Mouse (Mus musculus): ENCODE measurements around the gene Ercc2.

The Ercc2 gene

DNA sequence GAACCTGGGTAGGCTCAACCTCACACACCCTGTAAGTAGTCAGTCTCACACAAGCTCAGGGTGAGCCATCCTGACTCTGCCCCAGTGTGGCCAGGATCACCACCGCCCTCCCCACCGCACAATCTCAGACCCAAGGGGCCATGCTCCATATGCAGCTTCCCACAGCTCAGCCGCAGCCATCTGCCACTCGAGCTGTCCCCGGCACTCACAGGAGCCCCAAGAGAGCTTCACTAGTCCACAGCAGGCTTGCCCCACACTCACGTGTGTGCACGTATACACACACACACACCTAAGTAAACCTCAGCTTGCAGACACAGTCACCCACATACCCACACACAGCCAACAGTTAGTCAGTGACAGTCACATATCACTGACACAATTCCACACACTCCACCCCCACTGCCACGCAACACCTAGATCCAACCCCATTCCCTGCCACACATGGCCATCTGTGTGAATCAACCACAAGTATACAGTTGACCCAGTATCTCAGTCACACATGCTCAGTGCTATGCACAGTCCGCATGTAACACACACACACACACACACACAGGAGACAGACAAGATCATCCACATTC, 20.8 kb downstream of the Ercc2 start:
- ATAC-seq (ENCODE audit: insufficient number of reproducible peaks, low FRiP score, low TSS enrichment) = no peak

DNA sequence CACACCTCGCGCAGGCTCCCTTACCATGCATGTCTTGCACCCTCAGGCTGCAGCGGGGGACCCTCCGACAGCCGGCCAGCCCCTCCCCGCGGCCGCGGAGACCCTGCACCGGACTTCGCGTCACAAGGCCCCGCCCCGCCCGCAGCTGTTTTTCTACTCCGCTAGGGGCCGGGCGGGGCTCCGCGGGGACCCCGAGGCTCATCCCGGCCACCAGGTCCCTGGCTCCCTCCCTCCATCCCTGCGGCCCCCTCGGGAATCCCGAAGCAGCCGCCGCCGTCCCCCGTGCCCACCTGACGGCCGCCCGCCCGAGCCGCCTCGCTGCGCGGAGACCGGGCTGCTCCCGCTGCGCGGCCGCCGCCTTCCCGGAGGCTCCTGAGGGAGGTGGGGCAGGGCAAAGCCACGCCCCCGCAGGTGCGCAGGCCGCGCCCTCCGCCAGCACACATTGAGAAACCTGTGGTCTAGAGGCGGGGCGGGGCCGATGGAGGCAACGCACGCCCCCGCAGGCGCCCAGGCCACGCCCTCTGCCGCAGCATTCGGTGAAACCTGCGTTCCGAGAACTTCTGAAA, 22.0 kb downstream of the Ercc2 start, which contains the start of gene Klc3:
Gene Klc3, minus strand, starts transcription at position 374 of the 566 bp plus-strand sequence.
- no peak for ATAC-seq (ENCODE audit: insufficient number of reproducible peaks, low FRiP score, low TSS enrichment)

DNA sequence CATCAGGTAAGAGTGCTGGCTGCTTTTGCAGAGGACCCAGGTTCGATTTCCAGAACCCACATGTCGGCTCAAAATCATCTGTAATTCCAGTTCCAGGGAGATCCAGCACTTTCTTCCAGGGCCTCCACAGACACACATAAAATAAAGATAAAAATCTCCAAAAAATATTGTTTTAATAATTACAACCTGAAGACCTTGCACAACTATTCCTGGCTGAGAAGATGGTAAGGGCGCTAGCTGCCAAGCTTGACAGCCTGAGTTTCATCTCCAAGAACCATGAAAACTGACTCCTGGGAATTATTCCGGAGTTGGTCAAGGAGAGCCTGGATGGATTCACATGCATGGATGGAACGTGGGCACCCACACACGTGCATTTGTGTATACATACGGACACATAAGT, 22.7 kb downstream of the Ercc2 start, which contains the start of gene Ckm:
Gene Ckm, plus strand, starts transcription at position 301 of the 400 bp plus-strand sequence.
- ATAC-seq (ENCODE audit: insufficient number of reproducible peaks, low FRiP score, low TSS enrichment) = no peak

DNA sequence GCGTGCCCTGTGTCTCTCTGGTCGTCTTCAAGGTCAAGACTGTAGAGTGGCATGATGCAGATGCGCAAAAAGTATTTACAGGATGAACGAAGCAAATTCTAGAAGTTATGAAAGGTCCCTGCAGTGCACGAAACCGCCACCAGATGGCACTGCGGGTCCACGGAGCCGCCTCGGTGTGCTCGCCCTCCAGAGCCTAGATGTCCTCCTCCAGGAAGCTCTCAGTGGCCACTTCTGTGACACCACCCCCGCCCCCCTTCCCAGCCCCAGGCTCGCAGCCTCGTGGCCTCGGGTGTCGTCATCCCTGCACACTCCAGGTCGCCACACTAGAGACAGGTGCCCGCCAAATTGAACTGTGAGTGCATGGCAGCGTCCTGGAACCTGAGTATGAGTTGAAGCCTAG, 23.6 kb downstream of the Ercc2 start:
- peak; percentile 61; the same call in 1 of the 2 replicates for ATAC-seq (ENCODE audit: insufficient number of reproducible peaks, low FRiP score, low TSS enrichment)

DNA sequence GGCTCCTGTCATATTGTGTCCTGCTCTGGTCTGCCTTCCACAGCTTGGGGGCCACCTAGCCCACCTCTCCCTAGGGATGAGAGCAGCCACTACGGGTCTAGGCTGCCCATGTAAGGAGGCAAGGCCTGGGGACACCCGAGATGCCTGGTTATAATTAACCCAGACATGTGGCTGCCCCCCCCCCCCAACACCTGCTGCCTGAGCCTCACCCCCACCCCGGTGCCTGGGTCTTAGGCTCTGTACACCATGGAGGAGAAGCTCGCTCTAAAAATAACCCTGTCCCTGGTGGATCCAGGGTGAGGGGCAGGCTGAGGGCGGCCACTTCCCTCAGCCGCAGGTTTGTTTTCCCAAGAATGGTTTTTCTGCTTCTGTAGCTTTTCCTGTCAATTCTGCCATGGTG, 27.9 kb downstream of the Ercc2 start:
- ATAC-seq (ENCODE audit: insufficient number of reproducible peaks, low FRiP score, low TSS enrichment) = no peak

DNA sequence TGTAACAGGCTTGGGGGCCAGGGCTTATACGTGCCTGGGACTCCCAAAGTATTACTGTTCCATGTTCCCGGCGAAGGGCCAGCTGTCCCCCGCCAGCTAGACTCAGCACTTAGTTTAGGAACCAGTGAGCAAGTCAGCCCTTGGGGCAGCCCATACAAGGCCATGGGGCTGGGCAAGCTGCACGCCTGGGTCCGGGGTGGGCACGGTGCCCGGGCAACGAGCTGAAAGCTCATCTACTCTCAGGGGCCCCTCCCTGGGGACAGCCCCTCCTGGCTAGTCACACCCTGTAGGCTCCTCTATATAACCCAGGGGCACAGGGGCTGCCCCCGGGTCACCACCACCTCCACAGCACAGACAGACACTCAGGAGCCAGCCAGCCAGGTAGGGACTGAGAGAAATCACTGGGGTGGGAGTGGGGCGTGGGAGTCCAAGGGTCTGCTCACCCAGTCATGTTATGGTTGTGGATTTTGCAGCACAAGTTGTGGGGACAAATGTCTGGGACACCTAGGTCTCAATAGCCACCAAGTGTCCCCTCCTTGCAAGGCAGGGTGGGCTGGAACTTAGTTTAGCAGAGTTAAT, 29.0 kb downstream of the Ercc2 start:
- no peak for ATAC-seq (ENCODE audit: insufficient number of reproducible peaks, low FRiP score, low TSS enrichment)

DNA sequence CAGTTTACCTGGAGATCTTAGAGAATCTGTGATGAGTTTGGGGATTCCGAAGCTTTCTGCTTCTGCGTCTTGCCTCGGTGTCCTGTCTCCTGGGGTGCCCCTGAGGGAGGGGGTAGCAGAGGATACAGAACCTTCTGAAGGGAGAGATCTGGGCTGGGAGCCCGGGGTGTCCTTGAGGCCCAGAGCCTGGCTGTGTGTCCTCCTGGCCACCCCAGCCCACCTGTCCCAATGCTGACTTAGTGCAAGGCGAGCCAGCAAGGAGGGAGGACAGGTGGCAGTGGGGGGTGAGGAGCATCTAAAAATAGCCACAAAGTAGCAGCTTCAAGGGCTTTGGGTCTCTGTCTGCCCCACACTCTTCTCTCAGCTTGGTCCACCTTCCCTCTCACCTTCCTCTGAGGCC, 30.0 kb downstream of the Ercc2 start:
- no peak for ATAC-seq (ENCODE audit: insufficient number of reproducible peaks, low FRiP score, low TSS enrichment)

DNA sequence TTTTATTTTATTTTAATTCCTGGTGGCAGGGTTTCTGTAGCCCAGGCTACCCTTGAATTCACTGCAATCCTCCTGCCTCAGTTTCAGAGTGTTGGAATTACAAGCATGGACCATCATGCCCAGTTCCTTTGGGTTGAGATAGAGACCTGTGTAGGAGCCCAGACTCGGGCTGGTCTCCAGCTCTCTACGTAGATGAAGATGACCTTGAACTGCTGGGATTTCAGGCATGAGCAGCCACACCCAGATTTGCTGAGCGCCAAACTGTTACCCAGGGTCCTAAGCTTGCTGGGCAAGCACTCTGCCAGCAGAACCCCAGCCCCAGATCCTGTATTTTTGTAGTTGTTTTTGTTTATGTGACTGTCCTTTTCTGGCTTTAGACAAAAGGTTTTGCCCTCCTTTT, 31.7 kb downstream of the Ercc2 start:
- no peak for ATAC-seq (ENCODE audit: insufficient number of reproducible peaks, low FRiP score, low TSS enrichment)

DNA sequence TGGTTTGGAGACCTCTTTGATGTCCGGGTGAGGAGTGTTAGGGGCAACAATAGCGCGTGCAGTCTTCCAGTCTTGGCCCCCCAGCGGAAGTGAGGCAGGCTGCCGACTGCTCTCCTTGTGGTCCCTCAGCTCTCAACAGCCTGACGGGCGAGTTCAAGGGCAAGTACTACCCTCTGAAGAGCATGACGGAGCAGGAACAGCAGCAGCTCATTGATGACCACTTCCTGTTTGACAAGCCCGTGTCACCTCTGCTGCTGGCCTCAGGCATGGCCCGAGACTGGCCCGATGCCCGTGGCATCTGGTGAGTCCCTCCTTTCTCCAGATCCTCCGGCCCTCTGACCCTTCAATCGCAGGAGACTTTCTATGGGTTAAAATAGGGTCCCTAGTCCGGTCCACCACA, 34.8 kb downstream of the Ercc2 start:
- ATAC-seq (ENCODE audit: insufficient number of reproducible peaks, low FRiP score, low TSS enrichment) = no peak

DNA sequence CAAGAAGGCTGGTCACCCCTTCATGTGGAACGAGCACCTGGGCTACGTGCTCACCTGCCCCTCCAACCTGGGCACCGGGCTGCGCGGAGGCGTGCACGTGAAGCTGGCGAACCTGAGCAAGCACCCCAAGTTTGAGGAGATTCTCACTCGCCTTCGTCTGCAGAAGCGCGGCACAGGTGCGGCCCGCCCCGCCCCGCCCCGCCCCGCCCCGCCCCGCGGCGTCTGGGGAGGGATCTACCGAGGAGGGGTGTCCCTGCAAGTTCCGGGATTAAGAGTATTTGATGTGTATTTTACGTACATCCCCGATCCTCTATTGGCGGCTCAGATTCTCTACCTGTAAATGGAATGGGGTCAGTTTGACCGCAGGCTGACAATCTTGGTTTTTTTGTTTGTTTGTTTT, 38.3 kb downstream of the Ercc2 start:
- ATAC-seq (ENCODE audit: insufficient number of reproducible peaks, low FRiP score, low TSS enrichment) = no peak

DNA sequence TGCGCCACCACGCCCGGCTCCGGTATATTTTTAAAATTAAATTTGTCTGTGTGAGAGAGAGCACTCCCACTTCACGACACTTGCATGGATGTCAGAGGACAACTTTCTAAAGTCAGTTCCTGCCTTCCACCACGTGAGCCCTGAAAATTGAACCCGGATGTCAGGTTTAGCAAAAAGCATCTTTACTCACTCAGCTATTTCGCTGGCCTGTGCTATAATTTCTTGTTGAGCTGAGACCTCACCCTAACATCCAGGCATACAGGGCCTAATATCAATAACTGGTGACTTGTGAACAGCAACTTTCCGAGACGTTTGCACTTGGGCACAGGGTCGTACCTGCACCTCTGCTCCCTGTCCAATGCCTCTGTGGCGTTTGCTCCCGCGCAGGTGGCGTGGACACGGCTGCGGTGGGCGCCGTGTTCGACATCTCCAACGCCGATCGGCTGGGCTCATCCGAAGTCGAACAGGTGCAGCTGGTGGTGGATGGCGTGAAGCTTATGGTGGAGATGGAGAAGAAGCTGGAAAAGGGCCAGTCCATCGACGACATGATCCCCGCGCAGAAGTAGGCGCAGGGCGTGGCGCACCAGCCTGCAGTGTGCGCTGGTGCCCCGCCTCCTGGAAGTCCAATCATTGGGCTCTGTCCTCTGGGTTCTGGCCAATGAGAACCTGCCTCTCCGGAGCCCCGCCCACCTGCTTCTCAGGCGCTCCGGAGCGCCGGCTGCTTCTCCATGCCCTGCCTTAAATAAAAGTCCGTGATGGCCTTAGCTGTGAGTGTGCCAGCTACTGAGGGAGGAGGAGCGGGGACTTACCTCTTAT, 39.2 kb downstream of the Ercc2 start:
- ATAC-seq (ENCODE audit: insufficient number of reproducible peaks, low FRiP score, low TSS enrichment) = peak; percentile 79; the same call in 1 of the 2 replicates

DNA sequence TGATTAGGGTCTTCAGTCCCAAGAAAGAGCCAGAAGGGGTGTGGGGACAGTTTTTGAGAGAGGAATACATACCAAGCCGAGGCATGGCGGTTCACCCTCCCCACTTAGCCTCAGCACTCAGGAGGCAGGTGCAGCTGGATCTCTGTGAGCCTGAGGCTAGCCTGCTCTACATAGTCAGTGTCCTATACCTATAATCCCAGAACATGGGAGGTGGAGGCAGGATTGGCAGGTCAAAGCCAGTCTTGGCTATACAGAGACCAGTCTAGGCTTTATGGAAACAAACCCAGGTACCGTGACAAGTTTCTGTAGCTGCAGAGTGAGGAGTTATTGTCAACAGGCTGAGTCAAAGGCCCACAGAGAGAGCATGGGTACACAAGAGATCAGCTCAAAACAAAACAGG, 41.3 kb downstream of the Ercc2 start:
- no peak for ATAC-seq (ENCODE audit: insufficient number of reproducible peaks, low FRiP score, low TSS enrichment)

DNA sequence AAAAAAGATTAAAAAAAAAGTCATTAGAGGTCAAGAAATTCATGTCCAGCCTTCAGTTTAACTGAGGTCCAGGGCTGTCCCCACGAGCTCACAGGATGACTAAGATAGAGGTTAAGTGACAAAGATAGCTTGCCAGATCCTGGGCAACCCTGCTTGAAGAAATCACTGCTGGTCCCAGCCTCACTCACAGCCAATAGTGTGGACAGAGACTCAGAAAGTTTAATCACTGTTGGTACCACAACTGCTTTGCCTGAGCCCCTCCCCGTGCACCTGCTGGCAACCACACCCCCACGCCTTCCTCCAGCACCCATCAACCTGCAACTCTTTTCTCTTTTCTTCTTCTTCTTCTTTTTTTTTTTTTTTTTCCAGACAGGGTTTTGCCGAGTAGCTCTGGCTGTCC, 42.2 kb downstream of the Ercc2 start:
- no peak for ATAC-seq (ENCODE audit: insufficient number of reproducible peaks, low FRiP score, low TSS enrichment)

DNA sequence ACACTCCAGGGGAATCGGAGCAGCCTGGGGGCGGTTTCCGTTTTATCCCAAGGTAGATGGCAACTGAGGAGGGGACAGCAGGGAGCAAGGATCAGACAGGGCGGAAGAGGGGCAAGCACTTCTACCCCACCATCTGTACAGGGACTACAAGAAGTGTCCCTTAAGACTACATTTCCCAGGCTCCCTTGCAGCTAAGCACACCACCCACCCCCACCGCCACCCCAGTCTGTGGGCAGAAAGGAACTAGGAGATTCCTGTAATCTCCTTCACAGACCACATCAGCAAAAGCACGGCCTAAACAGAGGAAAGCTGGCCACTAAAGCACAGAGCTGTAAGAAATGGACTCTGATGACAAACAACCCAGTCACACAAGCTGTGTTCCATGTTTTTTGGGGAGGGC, 44.5 kb downstream of the Ercc2 start:
- ATAC-seq (ENCODE audit: insufficient number of reproducible peaks, low FRiP score, low TSS enrichment) = no peak

DNA sequence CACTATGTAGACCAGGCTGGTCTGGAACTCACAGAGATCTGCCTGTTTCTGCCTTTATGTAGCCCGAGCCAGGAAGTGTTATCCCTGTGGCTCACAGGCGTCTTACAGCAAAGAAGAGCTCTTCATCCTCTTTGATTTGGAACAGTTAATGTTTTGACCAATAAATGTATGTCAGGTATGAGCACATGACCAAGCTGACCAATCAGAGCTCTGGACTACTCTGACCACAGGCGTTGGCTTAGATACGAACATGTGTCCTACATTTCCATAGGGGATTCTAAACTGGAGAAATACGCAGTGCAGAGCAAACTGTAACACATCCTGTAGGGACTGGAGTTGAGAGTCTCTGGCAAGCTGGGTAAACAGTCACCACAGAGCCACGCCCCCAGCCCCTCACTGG, 45.1 kb downstream of the Ercc2 start:
- ATAC-seq (ENCODE audit: insufficient number of reproducible peaks, low FRiP score, low TSS enrichment) = no peak

DNA sequence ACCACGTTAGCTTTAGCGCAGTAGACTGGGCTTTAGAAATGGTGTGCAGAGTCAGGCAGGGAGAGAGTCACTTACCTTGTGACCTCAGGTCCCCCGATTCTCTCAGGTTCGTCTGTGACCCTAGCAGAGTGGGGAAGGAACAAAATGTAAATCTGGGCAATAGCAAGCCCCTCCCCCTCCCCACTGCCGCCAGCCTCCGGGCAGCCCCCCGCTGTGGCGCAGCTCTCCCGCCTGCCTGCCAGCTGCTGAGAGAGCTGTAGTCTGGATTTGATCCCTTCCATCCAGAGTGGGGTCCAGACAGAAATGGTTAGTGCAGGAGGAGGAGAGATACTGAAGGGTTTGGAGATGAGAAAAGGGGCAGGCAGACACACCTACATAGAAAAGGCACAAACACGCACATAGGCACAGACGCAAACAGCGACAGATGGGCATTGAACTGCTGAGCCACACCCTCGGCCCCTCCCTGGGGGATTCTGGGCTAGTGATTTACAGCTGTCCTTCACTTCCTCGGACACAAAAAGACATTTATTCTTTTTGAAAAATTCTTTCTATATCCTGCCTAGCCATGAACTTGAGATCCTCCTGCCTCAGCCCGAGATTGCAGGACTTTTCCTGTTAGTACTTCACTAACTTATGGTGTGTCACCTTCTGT, 46.3 kb downstream of the Ercc2 start:
- no peak for ATAC-seq (ENCODE audit: insufficient number of reproducible peaks, low FRiP score, low TSS enrichment)

DNA sequence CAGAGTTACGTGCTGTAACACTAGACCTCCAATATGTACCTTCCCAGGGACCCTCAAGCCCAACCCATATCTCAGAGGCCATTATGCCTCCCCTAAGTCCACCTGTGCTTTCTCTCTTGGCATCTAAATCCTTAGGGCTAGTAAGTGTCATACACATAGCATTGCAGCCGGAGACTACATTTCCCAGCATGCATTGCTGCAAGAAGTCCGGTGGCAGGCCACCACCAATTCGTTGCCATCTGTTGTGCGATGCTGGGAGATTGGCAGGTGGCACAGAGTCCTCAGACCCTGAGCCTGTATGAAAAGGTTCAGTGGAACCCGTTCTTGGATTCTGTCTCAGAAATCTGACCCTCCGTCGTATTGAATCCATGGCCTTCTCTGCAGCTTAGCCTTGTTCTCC, 47.9 kb downstream of the Ercc2 start:
- no peak for ATAC-seq (ENCODE audit: insufficient number of reproducible peaks, low FRiP score, low TSS enrichment)

DNA sequence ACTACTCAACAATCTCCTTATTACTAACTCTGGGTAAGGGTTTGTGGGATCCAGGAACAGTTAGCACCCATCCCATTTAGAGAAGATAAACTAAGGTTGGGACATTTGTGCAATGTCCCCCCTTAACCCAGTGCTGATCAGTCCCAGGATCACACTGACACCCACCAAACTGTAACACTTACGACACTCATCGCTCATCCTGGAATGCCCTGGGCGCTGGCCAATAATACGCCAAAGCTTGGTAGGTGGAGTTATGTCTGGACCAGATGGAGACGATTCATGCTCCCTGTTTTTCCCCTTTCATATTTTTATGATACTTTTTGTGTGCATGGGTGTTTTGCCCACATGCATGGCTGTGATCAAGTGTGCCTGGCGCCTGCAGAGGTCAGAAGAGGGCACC, 48.6 kb downstream of the Ercc2 start:
- ATAC-seq (ENCODE audit: insufficient number of reproducible peaks, low FRiP score, low TSS enrichment) = no peak

DNA sequence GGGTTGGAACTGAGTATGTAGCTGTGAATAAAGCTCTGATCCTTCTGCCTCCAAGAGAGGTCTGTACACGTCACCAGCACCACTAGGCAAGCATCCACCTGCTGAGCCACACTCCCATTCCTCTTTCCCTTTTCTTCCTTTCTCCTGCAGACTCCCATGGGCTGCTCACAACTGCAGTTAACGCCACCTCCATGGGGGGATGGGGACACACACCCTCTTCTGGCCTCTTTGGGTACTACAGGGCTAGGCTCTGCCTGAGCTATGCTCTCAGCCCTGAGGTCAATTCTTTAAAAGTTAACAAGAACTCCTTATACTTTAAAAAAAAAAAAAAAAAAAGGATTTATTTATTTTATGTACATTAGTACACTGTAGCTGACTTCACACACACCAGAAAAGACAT, 50.7 kb downstream of the Ercc2 start:
- no peak for ATAC-seq (ENCODE audit: insufficient number of reproducible peaks, low FRiP score, low TSS enrichment)

DNA sequence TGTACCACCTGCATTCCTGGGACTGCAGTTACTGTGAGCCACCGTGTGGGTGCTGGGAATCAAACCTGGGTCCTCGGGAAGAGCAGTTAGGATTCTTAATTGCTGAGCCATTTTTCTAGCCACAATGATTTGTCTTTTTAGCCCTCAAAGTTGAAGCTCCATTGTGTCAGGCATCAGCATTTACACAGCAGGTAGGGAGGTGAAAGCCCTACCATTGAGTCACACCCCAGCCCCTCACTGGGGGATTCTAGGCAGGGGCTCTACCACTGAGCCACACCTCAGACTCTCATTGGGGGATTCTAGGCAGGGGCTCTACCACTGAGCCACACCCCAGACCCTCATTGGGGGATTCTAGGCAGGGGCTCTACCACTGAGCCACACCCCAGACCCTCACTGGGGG, 54.5 kb downstream of the Ercc2 start:
- ATAC-seq (ENCODE audit: insufficient number of reproducible peaks, low FRiP score, low TSS enrichment) = no peak

DNA sequence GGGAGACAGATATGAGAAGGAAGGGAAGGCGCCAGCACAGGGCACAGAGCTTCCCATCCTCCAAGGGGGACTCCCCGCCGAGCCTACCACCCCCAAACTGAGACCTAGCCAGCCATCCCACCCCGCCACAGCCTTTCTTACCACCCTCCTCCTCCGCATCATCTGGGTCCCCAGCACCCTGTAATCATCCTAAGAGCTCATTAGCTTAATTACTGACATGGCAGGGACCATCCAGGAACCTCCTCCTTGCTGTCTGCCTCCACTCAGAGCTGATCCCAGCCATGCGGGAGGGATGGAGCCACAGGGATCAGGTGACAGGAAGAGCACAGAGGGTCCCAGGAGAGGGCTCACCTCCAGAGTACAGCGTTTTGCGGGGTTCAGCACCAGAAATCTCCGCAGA, 55.2 kb downstream of the Ercc2 start:
- no peak for ATAC-seq (ENCODE audit: insufficient number of reproducible peaks, low FRiP score, low TSS enrichment)
